Mouse (Mus musculus): ENCODE measurements around the gene Fam50b. TPM values are rescaled to one million over a fixed set of nuclear protein-coding genes. Genes with fewer than 3 reads are reported as not detected.

Gene Fam50b
- total RNA-seq, 1 experiment: 0.27 TPM

- H3K4me1 ChIP-seq (ENCODE audit: control insufficient read depth in 2 of 2, insufficient read depth in 2 of 2, low read length in 2 of 2, poor library complexity in 1 of 2): peaks cover 0 to 2% of the 10 kb centered on the region in 2 experiments; a peak in 1 of 4 replicates
- H3K9ac ChIP-seq (ENCODE audit: insufficient read depth, low read depth, low read length, poor library complexity, severe bottlenecking): no peak overlapping the region
- peak; percentile 30 for DNase-seq (ENCODE audit: low read depth, low spot score)
- no peaks in the 10 kb centered on the region for H3K9me3 ChIP-seq (ENCODE audit: control insufficient read depth, insufficient read depth, low read depth, low read length)
- no peak overlapping the region for H3K27ac ChIP-seq (ENCODE audit: insufficient read depth, low read depth, low read length, poor library complexity, severe bottlenecking)
- H3K36me3 ChIP-seq (ENCODE audit: control insufficient read depth, insufficient read depth, low read length, poor library complexity, severe bottlenecking): no peaks in the 10 kb centered on the region
- TF ChIP-seq HCFC1 (IDR thresholded peaks at IDR 0.05; ENCODE audit: borderline replicate concordance, insufficient read depth, low read length) (no peak), ZNF384 (IDR thresholded peaks at IDR 0.05; ENCODE audit: low read depth, low read length) (peak; percentile 99)
- H3K4me3 ChIP-seq (ENCODE audit: insufficient read depth in 1 of 2, low read depth in 1 of 2, low read length in 2 of 2, poor library complexity in 1 of 2, severe bottlenecking in 1 of 2): no peak overlapping the region
- in situ Hi-C loops (cut with MboI; ENCODE audit: low sequenced_read_pairs in 2 of 2, unreplicated experiment in 2 of 2): no loop called here
Observed at GRCm38 (mm10) chr13:34793816-34794215, 59.2 kb downstream of the Fam50b start.

- no peak overlapping the region for H3K4me3 ChIP-seq (ENCODE audit: insufficient read depth in 1 of 2, low read depth in 1 of 2, low read length in 2 of 2, poor library complexity in 1 of 2, severe bottlenecking in 1 of 2)
- no peaks in the 10 kb centered on the region for H3K9me3 ChIP-seq (ENCODE audit: control insufficient read depth, insufficient read depth, low read depth, low read length)
- DNase-seq (ENCODE audit: low read depth, low spot score): no peak
- no peak overlapping the region for H3K27ac ChIP-seq (ENCODE audit: insufficient read depth, low read depth, low read length, poor library complexity, severe bottlenecking)
- in situ Hi-C loops (cut with MboI; ENCODE audit: low sequenced_read_pairs in 2 of 2, unreplicated experiment in 2 of 2): no loop called here
- H3K36me3 ChIP-seq (ENCODE audit: control insufficient read depth, insufficient read depth, low read length, poor library complexity, severe bottlenecking): no peaks in the 10 kb centered on the region
- H3K4me1 ChIP-seq (ENCODE audit: control insufficient read depth in 2 of 2, insufficient read depth in 2 of 2, low read length in 2 of 2, poor library complexity in 1 of 2): peaks cover 0 to 2% of the 10 kb centered on the region in 2 experiments; a peak in 1 of 4 replicates
- no peak for TF ChIP-seq HCFC1 (IDR thresholded peaks at IDR 0.05; ENCODE audit: borderline replicate concordance, insufficient read depth, low read length)
- TF ChIP-seq ZNF384 (IDR thresholded peaks at IDR 0.05; ENCODE audit: low read depth, low read length): no peak
- no peak for TF ChIP-seq MAFK (IDR thresholded peaks at IDR 0.05; ENCODE audit: insufficient read depth, low read depth, low read length)
- TF ChIP-seq ZC3H11A (IDR thresholded peaks at IDR 0.05; ENCODE audit: borderline replicate concordance, low read depth, low read length): no peak
- no peak for TF ChIP-seq CHD2 (IDR thresholded peaks at IDR 0.05; ENCODE audit: low read depth, low read length)
- H3K9ac ChIP-seq (ENCODE audit: insufficient read depth, low read depth, low read length, poor library complexity, severe bottlenecking): no peak overlapping the region
Observed at GRCm38 (mm10) chr13:34794426-34794825, 59.8 kb downstream of the Fam50b start.

Other genes with a start within 250 kb of the Fam50b start
- 7.0 and 16.6 TPM in 2 replicates for gene Pxdc1, start 81.4 kb upstream of the Fam50b start, total RNA-seq (2012; rRNA removed)
- gene Prpf4b, start 140.5 kb downstream of the Fam50b start, total RNA-seq (2012; rRNA removed): 74.5 and 85.3 TPM in 2 replicates
- 0.18 TPM in 1 of 2 replicates, not detected in the other for gene Fam217a, start 189.5 kb downstream of the Fam50b start, total RNA-seq (2012; rRNA removed)
- gene 4933417A18Rik, start 189.6 kb downstream of the Fam50b start, total RNA-seq (2012; rRNA removed): not detected in 2 replicates
- gene Eci3, start 229.0 kb downstream of the Fam50b start, total RNA-seq (2012; rRNA removed): 0.21 and 0.54 TPM in 2 replicates